Mouse (Mus musculus): ENCODE data around the gene F12.

GRCm38 (mm10) chr13:55443799-55444285, 17.2 kb upstream of the F12 start:
- no peak for TF ChIP-seq GATA1 (IDR thresholded peaks at IDR 0.05; ENCODE audit: low read length)
- TF ChIP-seq TAL1 (IDR thresholded peaks at IDR 0.05; ENCODE audit: low read length): no peak
